Mouse (Mus musculus): Measurements from ENCODE around the gene Pla2g4b. TPM values are rescaled to one million over a fixed set of nuclear protein-coding genes. Genes with fewer than 3 reads are reported as not detected.

Gene Pla2g4b
- total and polyA plus RNA-seq, 3 experiments, result 0.90 to 2.7 (median 2.5) TPM

DNA sequence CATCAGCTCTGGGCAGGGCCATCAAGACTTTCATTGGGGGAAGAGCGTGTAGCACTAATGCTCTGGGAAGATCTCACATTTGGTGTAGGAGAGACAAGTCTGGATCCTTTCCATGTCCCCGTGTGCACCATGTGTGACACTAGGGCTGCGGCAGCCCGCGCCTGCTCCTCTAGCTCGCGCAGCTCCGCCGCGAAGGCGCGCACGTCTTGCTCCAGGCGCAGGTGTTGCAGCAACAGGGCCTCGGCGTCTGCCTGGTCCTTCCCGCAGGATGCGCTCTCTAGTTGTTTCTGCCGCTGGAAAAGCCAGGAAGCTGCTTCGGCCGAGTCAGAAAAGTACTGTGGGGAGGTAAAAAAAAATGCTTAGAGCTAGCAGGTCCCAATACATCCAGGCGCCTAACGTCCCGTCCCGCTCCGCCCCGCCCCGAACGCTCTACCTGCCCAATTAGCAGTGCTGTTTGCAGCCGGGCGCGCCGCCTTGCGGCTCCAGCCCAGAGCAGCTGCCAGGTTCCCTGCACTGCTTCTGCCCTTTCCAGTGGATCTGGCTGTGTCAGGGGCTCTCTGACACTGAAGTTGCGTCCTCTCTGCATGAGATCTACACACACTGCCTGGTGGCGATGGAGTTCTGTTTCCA is 43.0 kb downstream of the Pla2g4b start:
- in situ Hi-C loops (cut with MboI; ENCODE audit: low pct_ligation_motif_present, low pct_unique_long_range_greater_than_20kb, low sequenced_read_pairs), result loop anchor here (25.0 kb wide), 1 partner anchor 211 kb away; the partner anchor contains the start of gene Pla2g4d
- Histone ChIP-seq H3K4me1 (ENCODE audit: control insufficient read depth in 1 of 2, insufficient read depth in 2 of 2) (no peaks in the 10 kb centered on the region), H3K27ac (ENCODE audit: insufficient read depth, low read depth) (no peak overlapping the region), H3K36me3 (replicated peaks in 1 of 2; ENCODE audit: control insufficient read depth in 1 of 2, insufficient read depth in 1 of 2, low read length in 1 of 2) (no peaks in the 10 kb centered on the region), H3K9me3 (replicated peaks; ENCODE audit: low read length) (no peaks in the 10 kb centered on the region), H3K79me2 (replicated peaks; ENCODE audit: control insufficient read depth, extremely low read depth, insufficient read depth, poor library complexity, severe bottlenecking) (no peaks in the 10 kb centered on the region), H3K9ac (ENCODE audit: insufficient read depth, low read depth) (no peak overlapping the region), H3K4me3 (replicated peaks in 1 of 3; ENCODE audit: low read depth in 2 of 3, low read length in 2 of 3, poor library complexity in 1 of 3) (no peak overlapping the region), H3K27me3 (replicated peaks) (peaks cover 27% of the 10 kb centered on the region), H3K4me2 (ENCODE audit: insufficient read depth, low read depth, poor library complexity, severe bottlenecking) (peak overlapping the region; percentile 14)
- peak; percentile 18 for TF ChIP-seq RAD21 (IDR thresholded peaks at IDR 0.05; ENCODE audit: low read depth, low read length)
- TF ChIP-seq SMC3 (IDR thresholded peaks at IDR 0.05; ENCODE audit: low read depth, low read length), result peak; percentile 33; the same call in 1 of the 2 replicates
- TF ChIP-seq MEF2A (IDR thresholded peaks at IDR 0.05; ENCODE audit: borderline replicate concordance, low read depth, low read length), result no peak
- no peak for TF ChIP-seq USF2 (conservative IDR thresholded peaks at IDR 0.05; ENCODE audit: low read depth, low read length)
- TF ChIP-seq MXI1 (IDR thresholded peaks at IDR 0.05; ENCODE audit: low read depth, low read length), result no peak
- peak in 1 of 2 experiments; percentile 50; a peak in 2 of 4 replicates for TF ChIP-seq CTCF (conservative IDR thresholded peaks at IDR 0.05 in 1 of 2, IDR thresholded peaks at IDR 0.05 in 1 of 2; ENCODE audit: low read depth in 2 of 2, low read length in 2 of 2)
- no peak for TF ChIP-seq MAFK (IDR thresholded peaks at IDR 0.05; ENCODE audit: insufficient replicate concordance, low read length)
- DNase-seq (ENCODE audit: extremely low read depth), result no peak
- dilution Hi-C loops (cut with MboI; ENCODE audit: extremely low pct_ligation_motif_present, extremely low pct_unique_long_range_greater_than_20kb, low sequenced_read_pairs), result no loop called here

DNA sequence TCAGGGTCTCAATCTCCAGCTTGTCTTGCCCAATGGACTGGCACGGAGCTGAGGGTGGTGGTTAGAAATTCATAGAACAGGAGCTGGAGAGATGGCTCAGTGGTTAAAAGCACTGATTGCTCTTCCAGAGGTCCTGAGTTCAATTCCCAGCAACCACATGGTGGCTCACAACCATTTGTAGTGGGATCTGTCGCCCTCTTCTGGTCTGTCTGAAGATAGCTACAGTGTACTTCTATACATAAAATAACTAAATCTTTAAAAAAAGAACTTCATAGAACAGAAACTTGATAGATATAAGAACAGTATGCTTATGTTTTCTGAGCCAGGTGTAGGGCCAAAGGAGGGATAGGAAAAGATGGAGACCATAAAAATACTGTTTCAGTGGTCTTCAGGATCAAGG is 49.2 kb downstream of the Pla2g4b start:
- no peak for DNase-seq (ENCODE audit: extremely low read depth)
- peak in 1 of 2 experiments; percentile 33; a peak in 2 of 4 replicates for TF ChIP-seq CTCF (conservative IDR thresholded peaks at IDR 0.05 in 1 of 2, IDR thresholded peaks at IDR 0.05 in 1 of 2; ENCODE audit: low read depth in 2 of 2, low read length in 2 of 2)
- no peak for TF ChIP-seq ZC3H11A (IDR thresholded peaks at IDR 0.05; ENCODE audit: low read depth, low read length)

GRCm38 (mm10) chr2:120084593-120085361 is 51.6 kb downstream of the Pla2g4b start:
- H3K4me3 ChIP-seq (replicated peaks in 1 of 3; ENCODE audit: low read depth in 2 of 3, low read length in 2 of 3, poor library complexity in 1 of 3), result no peak overlapping the region
- dilution Hi-C loops (cut with MboI; ENCODE audit: extremely low pct_ligation_motif_present, extremely low pct_unique_long_range_greater_than_20kb, low sequenced_read_pairs), result no loop called here
- TF ChIP-seq ZNF384 (IDR thresholded peaks at IDR 0.05; ENCODE audit: low read depth, low read length), result no peak
- no peak for TF ChIP-seq MXI1 (IDR thresholded peaks at IDR 0.05; ENCODE audit: low read depth, low read length)
- TF ChIP-seq MAFK (IDR thresholded peaks at IDR 0.05; ENCODE audit: insufficient replicate concordance, low read length), result no peak
- no peak for TF ChIP-seq NRF1 (IDR thresholded peaks at IDR 0.05; ENCODE audit: low read depth, low read length)
- TF ChIP-seq TBP (conservative IDR thresholded peaks at IDR 0.05; ENCODE audit: low read depth, low read length), result no peak
- TF ChIP-seq USF2 (conservative IDR thresholded peaks at IDR 0.05; ENCODE audit: low read depth, low read length), result no peak
- peak; percentile 78 for TF ChIP-seq RAD21 (IDR thresholded peaks at IDR 0.05; ENCODE audit: low read depth, low read length)
- TF ChIP-seq CTCF (conservative IDR thresholded peaks at IDR 0.05 in 1 of 2, IDR thresholded peaks at IDR 0.05 in 1 of 2; ENCODE audit: low read depth in 2 of 2, low read length in 2 of 2), result peak in 1 of 2 experiments; percentile 77; a peak in 2 of 4 replicates
- no peak for TF ChIP-seq RCOR1 (conservative IDR thresholded peaks at IDR 0.05; ENCODE audit: low read depth, low read length)
- no peak for TF ChIP-seq MAX (IDR thresholded peaks at IDR 0.05; ENCODE audit: low read length)
- TF ChIP-seq SMC3 (IDR thresholded peaks at IDR 0.05; ENCODE audit: low read depth, low read length), result peak; percentile 71
- no peak for TF ChIP-seq POLR2AphosphoS2 (IDR thresholded peaks at IDR 0.05; ENCODE audit: low read depth, low read length)
- no peak for TF ChIP-seq JUND (conservative IDR thresholded peaks at IDR 0.05; ENCODE audit: low read depth, low read length)
- peaks cover 0 to 14% of the 10 kb centered on the region in 2 experiments; a peak in 2 of 4 replicates for H3K4me1 ChIP-seq (ENCODE audit: control insufficient read depth in 1 of 2, insufficient read depth in 2 of 2)
- H3K36me3 ChIP-seq (replicated peaks in 1 of 2; ENCODE audit: control insufficient read depth in 1 of 2, insufficient read depth in 1 of 2, low read length in 1 of 2), result peaks cover 1 to 17% of the 10 kb centered on the region in 2 experiments
- H3K4me2 ChIP-seq (ENCODE audit: insufficient read depth, low read depth, poor library complexity, severe bottlenecking), result no peak overlapping the region
- no peak overlapping the region for H3K27ac ChIP-seq (ENCODE audit: insufficient read depth, low read depth)
- H3K9me3 ChIP-seq (replicated peaks; ENCODE audit: low read length), result peaks cover 3% of the 10 kb centered on the region
- H3K9ac ChIP-seq (ENCODE audit: insufficient read depth, low read depth), result no peak overlapping the region
- no peak for DNase-seq (ENCODE audit: extremely low read depth)
- in situ Hi-C loops (cut with MboI; ENCODE audit: low pct_ligation_motif_present, low pct_unique_long_range_greater_than_20kb, low sequenced_read_pairs), result loop anchor here (5.0 to 25.0 kb wide), 2 partner anchors 88 to 203 kb away; partner anchors contain the start of gene Pla2g4d
- H3K27me3 ChIP-seq (replicated peaks), result no peaks in the 10 kb centered on the region
- no peaks in the 10 kb centered on the region for H3K79me2 ChIP-seq (replicated peaks; ENCODE audit: control insufficient read depth, extremely low read depth, insufficient read depth, poor library complexity, severe bottlenecking)

More for the DNA sequence above, 49.2 kb downstream of the Pla2g4b start:
- H3K4me2 ChIP-seq (ENCODE audit: insufficient read depth, low read depth, poor library complexity, severe bottlenecking), result no peak overlapping the region
- H3K4me1 ChIP-seq (ENCODE audit: control insufficient read depth in 1 of 2, insufficient read depth in 2 of 2), result peaks cover 0 to 14% of the 10 kb centered on the region in 2 experiments; a peak in 2 of 4 replicates
- H3K27ac ChIP-seq (ENCODE audit: insufficient read depth, low read depth), result no peak overlapping the region
- H3K4me3 ChIP-seq (replicated peaks in 1 of 3; ENCODE audit: low read depth in 2 of 3, low read length in 2 of 3, poor library complexity in 1 of 3), result no peak overlapping the region
- H3K9me3 ChIP-seq (replicated peaks; ENCODE audit: low read length), result peaks cover 3% of the 10 kb centered on the region
- H3K79me2 ChIP-seq (replicated peaks; ENCODE audit: control insufficient read depth, extremely low read depth, insufficient read depth, poor library complexity, severe bottlenecking), result no peaks in the 10 kb centered on the region
- in situ Hi-C loops (cut with MboI; ENCODE audit: low pct_ligation_motif_present, low pct_unique_long_range_greater_than_20kb, low sequenced_read_pairs) (loop anchor here (25.0 kb wide), 1 partner anchor 205 kb away; the partner anchor contains the start of gene Pla2g4d), dilution Hi-C loops (cut with MboI; ENCODE audit: extremely low pct_ligation_motif_present, extremely low pct_unique_long_range_greater_than_20kb, low sequenced_read_pairs) (no loop called here)
- no peaks in the 10 kb centered on the region for H3K27me3 ChIP-seq (replicated peaks)
- peaks cover 0 to 3% of the 10 kb centered on the region in 2 experiments for H3K36me3 ChIP-seq (replicated peaks in 1 of 2; ENCODE audit: control insufficient read depth in 1 of 2, insufficient read depth in 1 of 2, low read length in 1 of 2)
- H3K9ac ChIP-seq (ENCODE audit: insufficient read depth, low read depth), result no peak overlapping the region

Data from CH12.LX (cell line).